Mouse (Mus musculus) heart, embryonic 16.5 days (tissue): ENCODE measurements around the gene Il1a. TPM values are rescaled to one million over a fixed set of nuclear protein-coding genes. Genes with fewer than 3 reads are reported as not detected.

Source experiments
- ATAC-seq: fragments of 200-750 bp; cut with Nextera tagmentation; replicated peaks from 2 replicates; pipeline ENCODE4 v1.8.0; 2017; ENCODE audit warnings: moderate number of reproducible peaks; ENCODE audit not compliant: insufficient read depth, low FRiP score; ENCODE audit errors: extremely low read depth
- H3K27ac ChIP-seq: fragments of 300-500 bp; sonication (generic); 2 replicates; pipeline ENCODE4 v1.5.1; 2014; ENCODE audit warnings: mild to moderate bottlenecking, low read length, control low read depth, moderate library complexity
- H3K27me3 ChIP-seq: fragments of 300-500 bp; sonication (generic); 2 replicates; pipeline ENCODE4 v1.6.1; 2014; ENCODE audit warnings: low read length, mixed read lengths; ENCODE audit not compliant: control insufficient read depth, insufficient read depth
- H3K36me3 ChIP-seq: fragments of 300-500 bp; sonication (generic); 2 replicates; pipeline ENCODE4 v1.6.1; 2014; ENCODE audit not compliant: control insufficient read depth, insufficient read depth
- H3K4me1 ChIP-seq: fragments of 300-500 bp; sonication (generic); 2 replicates; pipeline ENCODE4 v1.6.1; 2014; ENCODE audit warnings: low read length, mixed read lengths; ENCODE audit not compliant: control insufficient read depth, insufficient read depth
- H3K4me2 ChIP-seq: fragments of 300-500 bp; sonication (generic); 2 replicates; pipeline ENCODE4 v1.6.1; 2014; ENCODE audit warnings: low read depth, mild to moderate bottlenecking, control low read depth, low read length
- H3K4me3 ChIP-seq: fragments of 300-500 bp; sonication (generic); 2 replicates; pipeline ENCODE4 v1.5.1; 2014; ENCODE audit warnings: mild to moderate bottlenecking, control low read depth, low read length
- H3K9ac ChIP-seq: fragments of 300-500 bp; sonication (generic); 2 replicates; pipeline ENCODE4 v1.6.1; 2014; ENCODE audit warnings: low read length, control low read depth
- H3K9me3 ChIP-seq: fragments of 300-500 bp; sonication (generic); replicated peaks from 2 replicates; pipeline ENCODE4 v1.6.1; 2016; ENCODE audit warnings: low read length; ENCODE audit not compliant: control insufficient read depth
- WGBS: fragments of 180-500 bp; shearing (Covaris S2); extraction: QIAGEN DNeasy Blood & Tissue Kit; methylation state at CpG from one replicate; pipeline ENCODE4 v1.1.7; 2014; 5-methylcytosine and 5-hydroxymethylcytosine counted together
- polyA plus RNA-seq: library from polyadenylated mRNA; unstranded; fragments of >200 nt; fragmentation: Nextera tagmentation; extraction: Ambion mirVana; gene quantifications from 2 replicates; pipeline ENCODE4 v1.2.1, GENCODE M21; 2015

The Il1a gene
- polyA plus RNA-seq, 1 experiment from 2014 or later = 0.22 TPM

- Histone ChIP-seq H3K36me3 (no peaks in the 10 kb centered on the region), H3K27me3 (no peaks in the 10 kb centered on the region), H3K9me3 (no peaks in the 10 kb centered on the region), H3K4me1 (no peaks in the 10 kb centered on the region), H3K27ac (no peak overlapping the region), H3K4me3 (no peak overlapping the region), H3K4me2 (no peak overlapping the region), H3K9ac (no peak overlapping the region)
- WGBS = 64% methylated on average over 4 of the region's 4 CpGs
- ATAC-seq = no peak
These were observed 6.1 kb upstream of the Il1a start for GRCm38 (mm10) chr2:129315831-129316230.

- Histone ChIP-seq H3K4me2 (no peak overlapping the region), H3K4me1 (no peaks in the 10 kb centered on the region), H3K9ac (no peak overlapping the region), H3K4me3 (no peak overlapping the region), H3K27ac (no peak overlapping the region), H3K27me3 (no peaks in the 10 kb centered on the region), H3K9me3 (no peaks in the 10 kb centered on the region), H3K36me3 (no peaks in the 10 kb centered on the region)
- no peak for ATAC-seq
- 70% methylated on average over 6 of the region's 6 CpGs for WGBS
These were observed 5.1 kb upstream of the Il1a start for GRCm38 (mm10) chr2:129314880-129315279.

GRCm38 (mm10) chr2:129313934-129314333 is 4.2 kb upstream of the Il1a start:
- Histone ChIP-seq H3K9me3 (no peaks in the 10 kb centered on the region), H3K27me3 (no peaks in the 10 kb centered on the region), H3K36me3 (no peaks in the 10 kb centered on the region), H3K4me3 (no peak overlapping the region), H3K4me1 (no peaks in the 10 kb centered on the region), H3K27ac (no peak overlapping the region), H3K4me2 (no peak overlapping the region), H3K9ac (no peak overlapping the region)
- 93% methylated on average over 1 of the region's 1 CpGs for WGBS
- ATAC-seq = no peak

- Histone ChIP-seq H3K9ac (no peak overlapping the region), H3K4me2 (no peak overlapping the region), H3K36me3 (no peaks in the 10 kb centered on the region), H3K4me1 (no peaks in the 10 kb centered on the region), H3K4me3 (no peak overlapping the region), H3K9me3 (no peaks in the 10 kb centered on the region), H3K27ac (no peak overlapping the region), H3K27me3 (no peaks in the 10 kb centered on the region)
- 73% methylated on average over 4 of the region's 4 CpGs for WGBS
- no peak for ATAC-seq
These were observed 3.8 kb downstream of the Il1a start for GRCm38 (mm10) chr2:129306020-129306419.

- peak; percentile 15; the same call in 1 of the 2 replicates for ATAC-seq
- Histone ChIP-seq H3K4me1 (peaks cover 16% of the 10 kb centered on the region), H3K4me3 (peak overlapping the region; percentile 94), H3K27ac (peak overlapping the region; percentile 93), H3K27me3 (no peaks in the 10 kb centered on the region), H3K9me3 (no peaks in the 10 kb centered on the region), H3K9ac (peak overlapping the region; percentile 85), H3K36me3 (0 out of 2 replicates have a peak, but pooled peaks cover 3% of the 10 kb centered on the region), H3K4me2 (peak overlapping the region; percentile 93)
- WGBS = 3% methylated on average over 10 of the region's 10 CpGs
These were observed 12.2 kb downstream of the Il1a start for GRCm38 (mm10) chr2:129297589-129297982.

GRCm38 (mm10) chr2:129296671-129297588 is 12.8 kb downstream of the Il1a start, which contains the start of gene Ckap2l:
Gene Ckap2l, minus strand, starts transcription at chr2:129297212.
- Histone ChIP-seq H3K9me3 (no peaks in the 10 kb centered on the region), H3K4me2 (peak within 1 kb of the TSS; percentile 93), H3K27ac (peak within 1 kb of the TSS; percentile 93), H3K4me3 (peak within 1 kb of the TSS; percentile 94), H3K4me1 (peaks cover 16% of the 10 kb centered on the region), H3K36me3 (0 out of 2 replicates have a peak, but pooled peaks cover 3% of the 10 kb centered on the region), H3K9ac (peak within 1 kb of the TSS; percentile 88), H3K27me3 (no peaks in the 10 kb centered on the region)
- WGBS = under 1% methylated on average over 50 of the region's 50 CpGs
- ATAC-seq = peak; percentile 100

GRCm38 (mm10) chr2:129296086-129296485 is 13.7 kb downstream of the Il1a start:
- Histone ChIP-seq H3K27me3 (no peaks in the 10 kb centered on the region), H3K36me3 (0 out of 2 replicates have a peak, but pooled peaks cover 3% of the 10 kb centered on the region), H3K27ac (no peak overlapping the region), H3K4me3 (peak overlapping the region; percentile 94), H3K9ac (peak overlapping the region; percentile 88), H3K9me3 (no peaks in the 10 kb centered on the region), H3K4me1 (peaks cover 16% of the 10 kb centered on the region), H3K4me2 (peak overlapping the region; percentile 57)
- no peak for ATAC-seq
- 58% methylated on average over 5 of the region's 5 CpGs for WGBS

GRCm38 (mm10) chr2:129295075-129295474 is 14.7 kb downstream of the Il1a start:
- Histone ChIP-seq H3K4me3 (no peak overlapping the region; the same call in 1 of the 2 replicates), H3K9me3 (no peaks in the 10 kb centered on the region), H3K27me3 (no peaks in the 10 kb centered on the region), H3K27ac (no peak overlapping the region), H3K4me1 (peaks cover 16% of the 10 kb centered on the region), H3K9ac (no peak overlapping the region), H3K4me2 (no peak overlapping the region), H3K36me3 (0 out of 2 replicates have a peak, but pooled peaks cover 5% of the 10 kb centered on the region)
- no peak for ATAC-seq
- WGBS = 88% methylated on average over 5 of the region's 5 CpGs

GRCm38 (mm10) chr2:129273823-129274222 is 35.9 kb downstream of the Il1a start:
- Histone ChIP-seq H3K27ac (no peak overlapping the region), H3K9me3 (no peaks in the 10 kb centered on the region), H3K4me1 (no peaks in the 10 kb centered on the region), H3K36me3 (peaks cover 50% of the 10 kb centered on the region), H3K27me3 (no peaks in the 10 kb centered on the region), H3K4me3 (no peak overlapping the region), H3K9ac (no peak overlapping the region), H3K4me2 (no peak overlapping the region)
- no peak for ATAC-seq
- WGBS = 95% methylated on average over 5 of the region's 5 CpGs
